Mouse (Mus musculus) MEL (cell line): ENCODE measurements around the gene Dennd1a.

Experiments
- CTCF ChIP-seq, 3 experiments: IDR thresholded peaks in 2 of 3; conservative IDR thresholded peaks in 1 of 3; 2 replicates each; pipeline ENCODE4 v1.5.1; 2011 to 2012; ENCODE audit warnings: low read length in 3 of 3, low read depth in 2 of 3, mild to moderate bottlenecking in 2 of 3, improper control_type of control experiment in 1 of 3, inconsistent platforms in 1 of 3, mixed read lengths in 1 of 3, moderate library complexity in 1 of 3; ENCODE audit not compliant: control insufficient read depth in 1 of 3, insufficient read depth in 1 of 3, poor library complexity in 1 of 3, severe bottlenecking in 1 of 3
- E2F4 ChIP-seq: IDR thresholded peaks from 2 replicates; pipeline ENCODE4 v1.6.1; 2011; ENCODE audit warnings: low read depth, low read length, improper control_type of control experiment, borderline replicate concordance
- EP300 ChIP-seq, 2 experiments: IDR thresholded peaks; 2 replicates each; pipeline ENCODE4 v1.6.1; 2011; ENCODE audit warnings: improper control_type of control experiment in 2 of 2, low read length in 2 of 2, low read depth in 1 of 2, mild to moderate bottlenecking in 1 of 2
- GATA1 ChIP-seq: IDR thresholded peaks from 2 replicates; pipeline ENCODE4 v1.6.1; 2011; ENCODE audit warnings: low read depth, low read length, improper control_type of control experiment
- KAT2A ChIP-seq: conservative IDR thresholded peaks from 2 replicates; pipeline ENCODE4 v1.6.1; 2012; ENCODE audit warnings: low read depth, low read length, improper control_type of control experiment, inconsistent platforms
- MXI1 ChIP-seq: IDR thresholded peaks from 2 replicates; pipeline ENCODE4 v1.6.1; 2011; ENCODE audit warnings: mild to moderate bottlenecking, low read depth, low read length, improper control_type of control experiment
- POLR2A ChIP-seq, 2 experiments: IDR thresholded peaks; 2 replicates each; pipeline ENCODE4 v1.6.1; 2011 to 2012; ENCODE audit warnings: low read length in 2 of 2, mild to moderate bottlenecking in 2 of 2, control low read depth in 1 of 2, improper control_type of control experiment in 1 of 2, low read depth in 1 of 2, moderate library complexity in 1 of 2; ENCODE audit not compliant: control insufficient read depth in 1 of 2, insufficient read depth in 1 of 2, poor library complexity in 1 of 2
- RCOR1 ChIP-seq: IDR thresholded peaks from 2 replicates; pipeline ENCODE4 v1.6.1; 2012; ENCODE audit warnings: low read depth, mild to moderate bottlenecking, inconsistent platforms, low read length, improper control_type of control experiment
- ZC3H11A ChIP-seq: IDR thresholded peaks from 2 replicates; pipeline ENCODE4 v1.6.1; 2012; ENCODE audit warnings: low read depth, mild to moderate bottlenecking, inconsistent platforms, low read length, improper control_type of control experiment
- ZNF384 ChIP-seq: IDR thresholded peaks from 2 replicates; pipeline ENCODE4 v1.6.1; 2012; ENCODE audit warnings: low read depth, mild to moderate bottlenecking, inconsistent platforms, low read length, improper control_type of control experiment

DNA sequence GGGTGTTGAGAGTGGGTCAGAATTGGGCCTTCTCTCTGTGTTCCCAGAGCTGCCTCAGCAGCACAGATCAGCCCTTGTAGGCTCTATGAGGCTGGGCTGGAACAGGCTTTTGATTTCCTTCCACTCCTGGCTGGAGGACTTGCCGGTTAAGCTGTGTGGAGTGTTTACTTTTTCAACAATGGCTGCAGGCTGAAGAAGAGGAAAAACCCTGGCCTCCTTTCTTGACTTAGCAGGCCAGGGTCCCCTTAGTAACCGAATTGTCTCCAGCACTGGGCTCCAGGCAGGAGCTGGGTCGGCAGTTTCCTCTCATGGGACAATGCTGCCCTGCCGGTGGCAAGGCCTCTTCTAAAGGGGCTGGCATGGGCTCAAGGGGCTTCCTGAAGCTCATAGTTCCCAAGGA is 323.8 kb downstream of the Dennd1a start:
- TF ChIP-seq POLR2A (IDR thresholded peaks at IDR 0.05; ENCODE audit: control insufficient read depth in 1 of 2, insufficient read depth in 1 of 2, low read depth in 1 of 2, low read length in 2 of 2, poor library complexity in 1 of 2): no peak
- no peak for TF ChIP-seq MXI1
- no peak for TF ChIP-seq E2F4
- no peak for TF ChIP-seq EP300 (IDR thresholded peaks at IDR 0.05; ENCODE audit: low read depth in 1 of 2, low read length in 2 of 2)
- TF ChIP-seq KAT2A: no peak
- TF ChIP-seq CTCF (IDR thresholded peaks at IDR 0.05 in 2 of 3, conservative IDR thresholded peaks at IDR 0.05 in 1 of 3; ENCODE audit: control insufficient read depth in 1 of 3, insufficient read depth in 1 of 3, low read depth in 2 of 3, low read length in 3 of 3, poor library complexity in 1 of 3, severe bottlenecking in 1 of 3): no peak
- TF ChIP-seq ZC3H11A: no peak
- TF ChIP-seq ZNF384: no peak
- no peak for TF ChIP-seq GATA1
- TF ChIP-seq RCOR1: no peak
